Mouse (Mus musculus): ENCODE data around the gene Cactin. TPM values are rescaled to one million over a fixed set of nuclear protein-coding genes. Genes with fewer than 3 reads are reported as not detected.

Gene Cactin
- polyA plus RNA-seq, 1 experiment from 2014 or later: 44.2 TPM

GRCm38 (mm10) chr10:81350351-81351063 lies 29.6 kb downstream of the Cactin start, which contains the start of gene Hmg20b:
Gene Hmg20b, minus strand, starts transcription at chr10:81350480.
- peaks cover 41% of the 10 kb centered on the region for H3K4me1 ChIP-seq
- peaks cover 22% of the 10 kb centered on the region for H3K36me3 ChIP-seq
- peak within 1 kb of the TSS; percentile 84 for H3K4me3 ChIP-seq (replicated peaks)
- no peaks in the 10 kb centered on the region for H3K9me3 ChIP-seq (replicated peaks)
- peak within 1 kb of the TSS; percentile 81 for H3K27ac ChIP-seq
- H3K27me3 ChIP-seq: no peaks in the 10 kb centered on the region
- ATAC-seq (replicated peaks; ENCODE audit: low FRiP score): peak; percentile 93
- under 1% methylated on average over 54 of the region's 54 CpGs for WGBS
- peak within 1 kb of the TSS; percentile 90 for H3K4me2 ChIP-seq
- peak within 1 kb of the TSS; percentile 80 for H3K9ac ChIP-seq

- H3K4me2 ChIP-seq: no peak overlapping the region
- 28% methylated on average over 9 of the region's 9 CpGs for whole genome bisulfite sequencing
Measured at GRCm38 (mm10) chr10:81351678-81352291, 30.9 kb downstream of the Cactin start.

GRCm38 (mm10) chr10:81354738-81355477 lies 34.0 kb downstream of the Cactin start:
- 67% methylated on average over 9 of the region's 9 CpGs for WGBS
- no peak overlapping the region for H3K4me2 ChIP-seq
- H3K27ac ChIP-seq: no peak overlapping the region
- no peaks in the 10 kb centered on the region for H3K27me3 ChIP-seq
- no peak overlapping the region for H3K4me3 ChIP-seq (replicated peaks)
- H3K4me1 ChIP-seq: peaks cover 39% of the 10 kb centered on the region
- no peak for ATAC-seq (replicated peaks; ENCODE audit: low FRiP score)
- H3K9ac ChIP-seq: no peak overlapping the region
- no peaks in the 10 kb centered on the region for H3K36me3 ChIP-seq
- no peaks in the 10 kb centered on the region for H3K9me3 ChIP-seq (replicated peaks)

More at GRCm38 (mm10) chr10:81351678-81352291, 30.9 kb downstream of the Cactin start:
- Histone ChIP-seq H3K4me3 (replicated peaks) (no peak overlapping the region), H3K27ac (no peak overlapping the region), H3K36me3 (peaks cover 17% of the 10 kb centered on the region), H3K4me1 (peaks cover 38% of the 10 kb centered on the region), H3K27me3 (no peaks in the 10 kb centered on the region), H3K9me3 (replicated peaks) (no peaks in the 10 kb centered on the region), H3K9ac (no peak overlapping the region)
- no peak for ATAC-seq (replicated peaks; ENCODE audit: low FRiP score)

GRCm38 (mm10) chr10:81355533-81355932 lies 34.6 kb downstream of the Cactin start:
- Histone ChIP-seq H3K4me1 (peaks cover 44% of the 10 kb centered on the region), H3K36me3 (no peaks in the 10 kb centered on the region), H3K4me2 (no peak overlapping the region), H3K27ac (no peak overlapping the region), H3K4me3 (replicated peaks) (no peak overlapping the region), H3K27me3 (no peaks in the 10 kb centered on the region), H3K9me3 (replicated peaks) (no peaks in the 10 kb centered on the region), H3K9ac (no peak overlapping the region)
- ATAC-seq (replicated peaks; ENCODE audit: low FRiP score): no peak
- 71% methylated on average over 4 of the region's 4 CpGs for WGBS

- WGBS: 49% methylated on average over 12 of the region's 12 CpGs
- Histone ChIP-seq H3K9ac (no peak overlapping the region), H3K27me3 (no peaks in the 10 kb centered on the region), H3K9me3 (replicated peaks) (no peaks in the 10 kb centered on the region), H3K4me2 (peak overlapping the region; percentile 99), H3K4me3 (replicated peaks) (peak overlapping the region; percentile 86), H3K36me3 (0 out of 2 replicates have a peak, but pooled peaks cover 4% of the 10 kb centered on the region), H3K4me1 (peaks cover 46% of the 10 kb centered on the region), H3K27ac (peak overlapping the region; percentile 14; the same call in 1 of the 2 replicates)
- no peak for ATAC-seq (replicated peaks; ENCODE audit: low FRiP score)
Measured at GRCm38 (mm10) chr10:81356352-81356990, 35.6 kb downstream of the Cactin start.

- Histone ChIP-seq H3K4me2 (peak within 1 kb of the TSS; percentile 99), H3K4me1 (peaks cover 51% of the 10 kb centered on the region), H3K4me3 (replicated peaks) (peak within 1 kb of the TSS; percentile 86), H3K27me3 (no peaks in the 10 kb centered on the region), H3K27ac (peak within 1 kb of the TSS; percentile 43; the same call in 1 of the 2 replicates), H3K9ac (peak within 1 kb of the TSS; percentile 81), H3K36me3 (0 out of 2 replicates have a peak, but pooled peaks cover 10% of the 10 kb centered on the region), H3K9me3 (replicated peaks) (no peaks in the 10 kb centered on the region)
- peak; percentile 87 for ATAC-seq (replicated peaks; ENCODE audit: low FRiP score)
- 2% methylated on average over 79 of the region's 79 CpGs for WGBS
Measured at GRCm38 (mm10) chr10:81356991-81357844, 36.3 kb downstream of the Cactin start, which contains the start of gene Mfsd12. Gene Mfsd12, plus strand, starts transcription at chr10:81357491.

- H3K4me3 ChIP-seq (replicated peaks): peak overlapping the region; percentile 86
- ATAC-seq (replicated peaks; ENCODE audit: low FRiP score): no peak
- peak overlapping the region; percentile 99 for H3K4me2 ChIP-seq
- 35% methylated on average over 4 of the region's 4 CpGs for WGBS
- 0 out of 2 replicates have a peak, but pooled peaks cover 10% of the 10 kb centered on the region for H3K36me3 ChIP-seq
- H3K27me3 ChIP-seq: peaks cover 8% of the 10 kb centered on the region
- peaks cover 61% of the 10 kb centered on the region for H3K4me1 ChIP-seq
- peak overlapping the region; percentile 81 for H3K9ac ChIP-seq
- 0 out of 2 replicates have a peak overlapping the region, but pooled peaks have one; percentile 43 for H3K27ac ChIP-seq
- H3K9me3 ChIP-seq (replicated peaks): no peaks in the 10 kb centered on the region
Measured at GRCm38 (mm10) chr10:81358209-81358608, 37.3 kb downstream of the Cactin start.

GRCm38 (mm10) chr10:81358841-81359240 lies 37.9 kb downstream of the Cactin start:
- no peak for ATAC-seq (replicated peaks; ENCODE audit: low FRiP score)
- no peaks in the 10 kb centered on the region for H3K9me3 ChIP-seq (replicated peaks)
- H3K36me3 ChIP-seq: 0 out of 2 replicates have a peak, but pooled peaks cover 10% of the 10 kb centered on the region
- H3K4me3 ChIP-seq (replicated peaks): peak overlapping the region; percentile 86
- peaks cover 67% of the 10 kb centered on the region for H3K4me1 ChIP-seq
- H3K27ac ChIP-seq: peak overlapping the region; percentile 43; the same call in 1 of the 2 replicates
- 0 out of 2 replicates have a peak overlapping the region, but pooled peaks have one; percentile 81 for H3K9ac ChIP-seq
- 44% methylated on average over 1 of the region's 1 CpGs for WGBS
- peaks cover 14% of the 10 kb centered on the region for H3K27me3 ChIP-seq
- peak overlapping the region; percentile 99 for H3K4me2 ChIP-seq

GRCm38 (mm10) chr10:81360721-81361120 lies 39.8 kb downstream of the Cactin start:
- no peak overlapping the region for H3K4me3 ChIP-seq (replicated peaks)
- no peak for ATAC-seq (replicated peaks; ENCODE audit: low FRiP score)
- no peak overlapping the region for H3K4me2 ChIP-seq
- peaks cover 86% of the 10 kb centered on the region for H3K4me1 ChIP-seq
- no peaks in the 10 kb centered on the region for H3K9me3 ChIP-seq (replicated peaks)
- H3K36me3 ChIP-seq: 0 out of 2 replicates have a peak, but pooled peaks cover 10% of the 10 kb centered on the region
- no peak overlapping the region for H3K9ac ChIP-seq
- H3K27me3 ChIP-seq: peaks cover 18% of the 10 kb centered on the region
- no peak overlapping the region for H3K27ac ChIP-seq
- 58% methylated on average over 8 of the region's 8 CpGs for WGBS

- no peak overlapping the region for H3K9ac ChIP-seq
Measured at GRCm38 (mm10) chr10:81362336-81362949, 41.5 kb downstream of the Cactin start.

More at GRCm38 (mm10) chr10:81362336-81362949, 41.5 kb downstream of the Cactin start:
- H3K27ac ChIP-seq: no peak overlapping the region
- no peaks in the 10 kb centered on the region for H3K9me3 ChIP-seq (replicated peaks)
- 0 out of 2 replicates have a peak overlapping the region, but pooled peaks have one; percentile 0 for H3K4me2 ChIP-seq
- no peak for ATAC-seq (replicated peaks; ENCODE audit: low FRiP score)
- peaks cover 82% of the 10 kb centered on the region for H3K4me1 ChIP-seq
- peaks cover 24% of the 10 kb centered on the region for H3K36me3 ChIP-seq
- H3K27me3 ChIP-seq: peaks cover 18% of the 10 kb centered on the region
- H3K4me3 ChIP-seq (replicated peaks): no peak overlapping the region
- WGBS: 80% methylated on average over 12 of the region's 12 CpGs
